Mouse (Mus musculus) E14TG2a.4 (cell line): ENCODE data around the gene Mapk8ip1.

Experiments used
- H3K27me3 ChIP-seq: 2 replicates; pipeline ENCODE4 v1.6.1; 2014; ENCODE audit warnings: low read length, control low read depth; ENCODE audit not compliant: insufficient read depth
- H3K36me3 ChIP-seq: 2 replicates; pipeline ENCODE4 v1.6.1; 2014; ENCODE audit warnings: low read length, control low read depth; ENCODE audit not compliant: insufficient read depth
- H3K4me1 ChIP-seq: replicated peaks from 2 replicates; pipeline ENCODE4 v1.6.1; 2014; ENCODE audit warnings: low read depth, low read length, control low read depth
- H3K4me3 ChIP-seq: replicated peaks from 2 replicates; pipeline ENCODE4 v1.5.1; 2014; ENCODE audit warnings: mild to moderate bottlenecking, low read length
- H3K9me3 ChIP-seq: 2 replicates; pipeline ENCODE4 v1.6.1; 2014; ENCODE audit warnings: low read length, control low read depth
- CTCF ChIP-seq: conservative IDR thresholded peaks from 2 replicates; pipeline ENCODE4 v1.5.1; 2014; ENCODE audit warnings: low read length
- NANOG ChIP-seq: IDR thresholded peaks from 2 replicates; pipeline ENCODE4 v1.6.1; 2014; ENCODE audit warnings: borderline replicate concordance, low read length, mixed read lengths
- POU5F1 ChIP-seq: IDR thresholded peaks from 2 replicates; pipeline ENCODE4 v1.6.1; 2014; ENCODE audit warnings: low read length, borderline replicate concordance

Mapk8ip1 gene

GRCm38 (mm10) chr2:92401091-92401561 lies at the start of gene Mapk8ip1:
TSS of gene Mapk8ip1 (minus strand) at chr2:92401263.
- peaks cover 32% of the 10 kb centered on the region for H3K36me3 ChIP-seq
- peaks cover 21% of the 10 kb centered on the region for H3K4me1 ChIP-seq
- TF ChIP-seq POU5F1 (no peak), NANOG (no peak)
- peak within 1 kb of the TSS; percentile 89 for H3K4me3 ChIP-seq
- no peaks in the 10 kb centered on the region for H3K9me3 ChIP-seq
- H3K27me3 ChIP-seq, result peaks cover 10% of the 10 kb centered on the region

GRCm38 (mm10) chr2:92447121-92447740 lies 46.2 kb upstream of the Mapk8ip1 start:
- H3K27me3 ChIP-seq, result no peaks in the 10 kb centered on the region
- peaks cover 13% of the 10 kb centered on the region for H3K4me1 ChIP-seq
- H3K9me3 ChIP-seq, result no peaks in the 10 kb centered on the region
- no peaks in the 10 kb centered on the region for H3K36me3 ChIP-seq
- TF ChIP-seq POU5F1 (no peak), CTCF (peak; percentile 18; the same call in 1 of the 2 replicates)
- no peak overlapping the region for H3K4me3 ChIP-seq

GRCm38 (mm10) chr2:92446656-92447055 lies 45.6 kb upstream of the Mapk8ip1 start:
- TF ChIP-seq POU5F1 (no peak), NANOG (no peak), CTCF (no peak)
- H3K36me3 ChIP-seq, result no peaks in the 10 kb centered on the region
- peaks cover 7% of the 10 kb centered on the region for H3K4me1 ChIP-seq
- no peak overlapping the region for H3K4me3 ChIP-seq
- no peaks in the 10 kb centered on the region for H3K9me3 ChIP-seq
- H3K27me3 ChIP-seq, result no peaks in the 10 kb centered on the region

DNA sequence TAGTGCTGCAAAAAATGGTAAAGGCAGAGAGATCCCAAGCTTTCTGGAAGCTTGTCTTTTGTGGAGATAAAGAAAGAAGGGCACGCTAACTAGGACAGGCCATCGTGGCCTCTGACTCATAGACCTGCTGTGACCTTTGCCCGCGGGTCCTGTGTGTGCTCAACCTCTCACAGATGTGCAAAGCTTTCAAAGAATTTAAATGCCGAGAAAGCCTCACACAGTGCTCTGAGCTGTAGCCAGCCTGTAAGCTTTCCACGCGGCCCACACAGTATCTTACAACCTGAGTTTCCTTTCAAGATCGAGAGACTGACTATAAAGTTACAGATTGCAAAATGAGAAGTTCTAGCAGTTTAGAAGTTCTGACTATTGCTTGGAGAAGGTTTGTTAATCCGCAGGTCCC lies 44.8 kb upstream of the Mapk8ip1 start:
- Histone ChIP-seq H3K27me3 (no peaks in the 10 kb centered on the region), H3K36me3 (no peaks in the 10 kb centered on the region), H3K4me1 (peaks cover 6% of the 10 kb centered on the region; the same call in 1 of the 2 replicates), H3K9me3 (no peaks in the 10 kb centered on the region), H3K4me3 (no peak overlapping the region)
- TF ChIP-seq CTCF (no peak), POU5F1 (no peak), NANOG (no peak)

- Histone ChIP-seq H3K36me3 (no peaks in the 10 kb centered on the region), H3K4me3 (no peak overlapping the region), H3K27me3 (no peaks in the 10 kb centered on the region), H3K9me3 (no peaks in the 10 kb centered on the region), H3K4me1 (peaks cover 6% of the 10 kb centered on the region; the same call in 1 of the 2 replicates)
- no peak for TF ChIP-seq NANOG
- no peak for TF ChIP-seq POU5F1
- TF ChIP-seq CTCF, result no peak
Observed at GRCm38 (mm10) chr2:92444376-92444775, 43.3 kb upstream of the Mapk8ip1 start.

- no peaks in the 10 kb centered on the region for H3K36me3 ChIP-seq
- H3K4me1 ChIP-seq, result peaks cover 6% of the 10 kb centered on the region; the same call in 1 of the 2 replicates
- TF ChIP-seq POU5F1 (no peak), NANOG (no peak), CTCF (no peak)
- no peak overlapping the region for H3K4me3 ChIP-seq
- H3K27me3 ChIP-seq, result no peaks in the 10 kb centered on the region
- no peaks in the 10 kb centered on the region for H3K9me3 ChIP-seq
Observed at GRCm38 (mm10) chr2:92443313-92443712, 42.2 kb upstream of the Mapk8ip1 start.

- no peak for TF ChIP-seq POU5F1
- TF ChIP-seq CTCF, result no peak
- TF ChIP-seq NANOG, result no peak
- H3K4me3 ChIP-seq, result no peak overlapping the region
- peaks cover 11% of the 10 kb centered on the region for H3K4me1 ChIP-seq
- H3K27me3 ChIP-seq, result no peaks in the 10 kb centered on the region
- no peaks in the 10 kb centered on the region for H3K9me3 ChIP-seq
- H3K36me3 ChIP-seq, result no peaks in the 10 kb centered on the region
Observed at GRCm38 (mm10) chr2:92442419-92443001, 41.4 kb upstream of the Mapk8ip1 start.

GRCm38 (mm10) chr2:92440432-92440831 lies 39.4 kb upstream of the Mapk8ip1 start:
- Histone ChIP-seq H3K4me1 (peaks cover 10% of the 10 kb centered on the region), H3K4me3 (no peak overlapping the region), H3K27me3 (peaks cover under 1% of the 10 kb centered on the region; the same call in 1 of the 2 replicates), H3K36me3 (no peaks in the 10 kb centered on the region), H3K9me3 (no peaks in the 10 kb centered on the region)
- TF ChIP-seq POU5F1 (no peak), CTCF (no peak), NANOG (no peak)
